Mouse (Mus musculus) myocyte (in vitro differentiated cells): ENCODE results near the gene Scube1. TPM values are rescaled to one million over a fixed set of nuclear protein-coding genes. Genes with fewer than 3 reads are reported as not detected.

ENCODE experiments used
- H3K27me3 ChIP-seq: one replicate; pipeline ENCODE4 v1.6.1; 2011; ENCODE audit not compliant: control insufficient read depth, insufficient read depth, insufficient read length
- H3K36me3 ChIP-seq: one replicate; pipeline ENCODE4 v1.6.1; 2011; ENCODE audit not compliant: control insufficient read depth, insufficient read depth
- H3K4me2 ChIP-seq: one replicate; pipeline ENCODE4 v1.6.1; 2011; ENCODE audit warnings: low read depth, control low read depth
- H3K4me3 ChIP-seq: one replicate; pipeline ENCODE4 v1.5.1; 2011; ENCODE audit warnings: mild to moderate bottlenecking, control low read depth, moderate library complexity
- H3K79me2 ChIP-seq: one replicate; pipeline ENCODE4 v1.6.1; 2011; ENCODE audit not compliant: control insufficient read depth, insufficient read depth
- H3ac ChIP-seq: one replicate; pipeline ENCODE4 v1.6.1; 2011; ENCODE audit not compliant: control insufficient read depth, insufficient read length
- CEBPB ChIP-seq: IDR thresholded peaks from 2 replicates; pipeline ENCODE4 v1.6.1; 2011; ENCODE audit warnings: mild to moderate bottlenecking, moderate library complexity; ENCODE audit not compliant: poor library complexity, insufficient read depth, severe bottlenecking
- E2F4 ChIP-seq: IDR thresholded peaks from one replicate; pipeline ENCODE4 v1.6.1; 2011; ENCODE audit warnings: mild to moderate bottlenecking, control low read depth, moderate library complexity; ENCODE audit not compliant: insufficient read depth
- MAX ChIP-seq: IDR thresholded peaks from one replicate; pipeline ENCODE4 v1.6.1; 2011; ENCODE audit warnings: low read depth, mild to moderate bottlenecking, control low read depth
- MYOD1 ChIP-seq, 3 experiments: IDR thresholded peaks; one replicate each; pipeline ENCODE4 v1.6.1; 2011; ENCODE audit warnings: control low read depth in 2 of 3, low read depth in 2 of 3, mild to moderate bottlenecking in 2 of 3, moderate library complexity in 1 of 3; ENCODE audit not compliant: insufficient read length in 2 of 3, control insufficient read depth in 1 of 3
- MYOG ChIP-seq, 3 experiments: IDR thresholded peaks; one replicate each; pipeline ENCODE4 v1.6.1; 2011; ENCODE audit warnings: control low read depth in 2 of 3, low read depth in 2 of 3, mild to moderate bottlenecking in 2 of 3; ENCODE audit not compliant: insufficient read length in 2 of 3, control insufficient read depth in 1 of 3, insufficient read depth in 1 of 3
- POLR2A ChIP-seq: IDR thresholded peaks from one replicate; pipeline ENCODE4 v1.6.1; 2011; ENCODE audit warnings: low read depth, mild to moderate bottlenecking, control low read depth, moderate library complexity; ENCODE audit not compliant: insufficient read length
- POLR2AphosphoS2 ChIP-seq: IDR thresholded peaks from one replicate; pipeline ENCODE4 v1.6.1; 2011; ENCODE audit warnings: low read depth, control low read depth; ENCODE audit not compliant: insufficient read length
- REST ChIP-seq: IDR thresholded peaks from one replicate; pipeline ENCODE4 v1.6.1; 2011; ENCODE audit warnings: mild to moderate bottlenecking, control low read depth, moderate library complexity; ENCODE audit not compliant: insufficient read depth, insufficient read length
- SRF ChIP-seq: IDR thresholded peaks from one replicate; pipeline ENCODE4 v1.6.1; 2011; ENCODE audit warnings: low read depth; ENCODE audit not compliant: control insufficient read depth, insufficient read length
- TCF12 ChIP-seq: IDR thresholded peaks from one replicate; pipeline ENCODE4 v1.6.1; 2011; ENCODE audit warnings: mild to moderate bottlenecking, control low read depth; ENCODE audit not compliant: poor library complexity, insufficient read depth, severe bottlenecking
- TCF3 ChIP-seq: IDR thresholded peaks from one replicate; pipeline ENCODE4 v1.6.1; 2011; ENCODE audit warnings: low read depth, control low read depth; ENCODE audit not compliant: insufficient read length
- USF1 ChIP-seq: IDR thresholded peaks from one replicate; pipeline ENCODE4 v1.6.1; 2011; ENCODE audit warnings: low read depth, mild to moderate bottlenecking, control low read depth, moderate library complexity
- polyA plus RNA-seq: library from polyadenylated mRNA; unstranded; fragments of >200 nt; fragmentation: generic; extraction: Trizol; gene quantifications from one replicate; pipeline ENCODE4 v1.2.1, GENCODE M21; 2012; ENCODE audit warnings: missing spikeins

Gene Scube1
- polyA plus RNA-seq, 1 experiment: not detected

DNA sequence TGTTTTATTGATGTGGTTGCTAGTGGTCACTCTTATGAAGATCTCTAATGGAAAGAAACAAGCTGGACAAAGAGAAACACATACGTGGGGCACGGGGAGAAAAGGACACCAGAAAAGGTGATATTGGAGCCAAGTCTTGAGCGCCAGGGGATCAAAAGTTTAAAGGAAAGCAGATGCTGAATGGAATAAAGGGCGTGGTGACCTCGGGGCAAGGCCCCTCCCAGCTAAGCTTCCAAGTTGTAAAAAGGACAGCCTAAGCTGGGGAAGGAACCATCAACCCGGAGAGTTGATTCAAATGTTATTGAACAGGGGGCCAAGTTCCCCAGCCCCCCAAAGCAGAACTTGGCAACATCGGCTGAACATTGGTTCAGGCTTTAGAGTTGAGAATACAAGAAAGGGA lies 93.8 kb downstream of the Scube1 start:
- Histone ChIP-seq H3K36me3 (no peaks in the 10 kb centered on the region), H3ac (no peak overlapping the region), H3K27me3 (peaks cover 29% of the 10 kb centered on the region), H3K4me3 (no peak overlapping the region), H3K79me2 (no peaks in the 10 kb centered on the region), H3K4me2 (no peak overlapping the region)
- TF ChIP-seq MYOD1 (IDR thresholded peaks at IDR 0.05; ENCODE audit: control insufficient read depth in 1 of 3, insufficient read length in 2 of 3, low read depth in 2 of 3): no peak
- no peak for TF ChIP-seq MAX
- no peak for TF ChIP-seq REST
- TF ChIP-seq USF1: no peak
- no peak for TF ChIP-seq SRF
- no peak for TF ChIP-seq POLR2AphosphoS2
- no peak for TF ChIP-seq MYOG (IDR thresholded peaks at IDR 0.05; ENCODE audit: control insufficient read depth in 1 of 3, insufficient read depth in 1 of 3, insufficient read length in 2 of 3, low read depth in 2 of 3)
- no peak for TF ChIP-seq TCF12
- no peak for TF ChIP-seq TCF3
- no peak for TF ChIP-seq POLR2A
- no peak for TF ChIP-seq CEBPB
- TF ChIP-seq E2F4: no peak

GRCm38 (mm10) chr15:83629716-83630115 lies 95.1 kb downstream of the Scube1 start:
- H3K4me2 ChIP-seq: no peak overlapping the region
- TF ChIP-seq MYOG (IDR thresholded peaks at IDR 0.05; ENCODE audit: control insufficient read depth in 1 of 3, insufficient read depth in 1 of 3, insufficient read length in 2 of 3, low read depth in 2 of 3) (no peak), CEBPB (no peak), TCF3 (no peak), REST (no peak)
- H3K79me2 ChIP-seq: no peaks in the 10 kb centered on the region
- no peak overlapping the region for H3K4me3 ChIP-seq
- H3ac ChIP-seq: no peak overlapping the region
- peaks cover 29% of the 10 kb centered on the region for H3K27me3 ChIP-seq
- no peaks in the 10 kb centered on the region for H3K36me3 ChIP-seq

DNA sequence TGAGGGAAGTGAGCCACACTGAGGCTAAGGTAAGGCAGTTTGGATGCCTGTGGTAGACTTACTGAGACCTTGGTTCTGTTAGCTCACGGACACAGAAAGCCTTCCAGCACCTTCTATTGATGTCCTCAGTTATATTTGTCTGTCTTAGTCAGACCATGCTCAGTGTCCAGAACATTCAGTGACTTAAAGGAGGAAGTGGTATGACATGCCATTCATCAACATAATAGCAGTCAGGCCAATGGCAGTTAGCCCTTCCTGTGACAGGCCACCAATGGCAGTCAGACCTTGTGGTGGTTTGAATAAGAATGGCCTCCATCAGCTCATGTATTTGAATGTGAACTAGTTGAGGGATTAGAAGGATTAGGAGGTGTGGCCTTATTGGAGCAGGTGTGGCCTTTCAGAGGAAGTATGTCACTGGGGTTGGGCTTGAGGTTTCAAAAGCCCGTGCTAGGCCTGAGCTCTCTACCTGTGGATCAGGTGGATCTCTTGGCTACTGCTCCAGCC lies 98.6 kb downstream of the Scube1 start:
- TF ChIP-seq REST (no peak), MAX (no peak), POLR2AphosphoS2 (no peak), MYOD1 (IDR thresholded peaks at IDR 0.05; ENCODE audit: control insufficient read depth in 1 of 3, insufficient read length in 2 of 3, low read depth in 2 of 3) (no peak), TCF12 (no peak), TCF3 (no peak), MYOG (IDR thresholded peaks at IDR 0.05; ENCODE audit: control insufficient read depth in 1 of 3, insufficient read depth in 1 of 3, insufficient read length in 2 of 3, low read depth in 2 of 3) (no peak), POLR2A (no peak), CEBPB (no peak), SRF (no peak), E2F4 (no peak), USF1 (no peak)
- Histone ChIP-seq H3K4me3 (no peak overlapping the region), H3K4me2 (no peak overlapping the region), H3K79me2 (no peaks in the 10 kb centered on the region), H3ac (no peak overlapping the region), H3K27me3 (peaks cover 35% of the 10 kb centered on the region), H3K36me3 (no peaks in the 10 kb centered on the region)

DNA sequence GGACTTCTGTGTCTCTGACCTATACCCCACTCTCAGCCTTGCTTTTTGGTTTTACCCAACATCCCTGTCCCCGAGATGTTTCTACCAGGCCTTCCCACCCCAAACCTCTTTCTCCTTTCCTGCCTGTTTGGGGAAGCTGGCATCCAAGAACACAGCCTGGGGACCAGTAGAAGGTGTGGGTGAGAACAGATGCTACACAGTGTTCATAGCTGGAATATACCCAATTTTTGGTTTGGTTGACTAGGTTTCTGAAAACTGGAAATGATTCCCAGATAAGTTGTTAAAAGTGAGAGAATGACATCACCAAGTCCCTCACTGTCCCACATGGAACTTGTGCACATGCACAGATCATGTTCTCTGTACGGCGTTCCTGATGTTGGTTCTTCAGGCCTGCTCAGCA lies 109.6 kb downstream of the Scube1 start:
- Histone ChIP-seq H3K4me3 (no peak overlapping the region), H3K36me3 (no peaks in the 10 kb centered on the region)

DNA sequence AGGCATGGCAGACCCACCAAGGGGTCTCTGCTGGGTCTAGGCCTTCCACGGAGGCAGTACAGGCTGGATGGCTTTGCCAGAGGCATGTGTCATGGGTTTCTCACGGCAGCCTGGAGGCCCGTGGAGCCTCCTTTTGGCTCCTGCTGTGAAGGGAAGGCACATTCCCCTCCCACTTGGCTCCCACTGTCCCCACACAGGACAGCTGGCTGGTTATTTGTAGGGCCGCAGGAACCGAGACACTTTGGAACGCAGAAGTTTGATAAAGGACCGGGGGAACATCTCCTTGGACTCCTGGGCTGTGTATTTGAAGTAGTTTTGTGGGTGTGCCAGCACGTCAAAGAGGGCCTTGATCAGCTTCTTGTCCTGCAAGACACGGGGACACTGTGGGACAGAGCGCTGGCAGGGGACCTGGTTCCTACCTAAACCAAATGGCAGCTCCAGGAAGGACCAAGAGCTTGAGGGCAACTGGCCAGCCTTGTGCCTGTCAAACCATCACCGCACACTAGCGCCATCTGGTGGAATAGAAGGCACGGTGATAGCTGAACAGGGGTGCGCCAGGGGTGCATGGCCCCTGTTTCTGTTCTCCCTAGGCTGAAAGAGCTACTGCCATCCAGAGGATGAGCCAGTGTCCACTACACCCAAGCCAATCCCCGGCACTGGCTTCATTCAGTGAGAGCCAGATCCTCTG lies 117.6 kb downstream of the Scube1 start:
- Histone ChIP-seq H3K79me2 (no peaks in the 10 kb centered on the region), H3ac (no peak overlapping the region)
- TF ChIP-seq SRF: no peak
- peak in 2 of 3 experiments; percentile 6 to 40 for TF ChIP-seq MYOG (IDR thresholded peaks at IDR 0.05; ENCODE audit: control insufficient read depth in 1 of 3, insufficient read depth in 1 of 3, insufficient read length in 2 of 3, low read depth in 2 of 3)
- peak in 1 of 3 experiments; percentile 53 for TF ChIP-seq MYOD1 (IDR thresholded peaks at IDR 0.05; ENCODE audit: control insufficient read depth in 1 of 3, insufficient read length in 2 of 3, low read depth in 2 of 3)

More for the DNA sequence above, 109.6 kb downstream of the Scube1 start:
- no peak for TF ChIP-seq E2F4
- TF ChIP-seq MYOD1 (IDR thresholded peaks at IDR 0.05; ENCODE audit: control insufficient read depth in 1 of 3, insufficient read length in 2 of 3, low read depth in 2 of 3): no peak
- H3K27me3 ChIP-seq: peaks cover 83% of the 10 kb centered on the region
- H3ac ChIP-seq: no peak overlapping the region
- H3K4me2 ChIP-seq: no peak overlapping the region
- no peaks in the 10 kb centered on the region for H3K79me2 ChIP-seq

More for the DNA sequence above, 117.6 kb downstream of the Scube1 start:
- no peak overlapping the region for H3K4me3 ChIP-seq
- peaks cover 36% of the 10 kb centered on the region for H3K27me3 ChIP-seq
- no peaks in the 10 kb centered on the region for H3K36me3 ChIP-seq
- H3K4me2 ChIP-seq: peak overlapping the region; percentile 12
